Mouse (Mus musculus) layer of hippocampus, postnatal 36 days (tissue): ENCODE results near the gene Pomc. TPM values are rescaled to one million over a fixed set of nuclear protein-coding genes. Genes with fewer than 3 reads are reported as not detected.

Experiments
- DNase-seq, 2 experiments: peaks; one replicate each; pipeline ENCODE4 v3.0.0; 2022
- total RNA-seq, 2 experiments: library from RNA; stranded (reverse); gene quantifications; 2 replicates each; pipeline ENCODE4 v1.2.3; 2021

The Pomc gene
- total RNA-seq: 1 to 10 TPM; 1.5 to 1.9 TPM

- no peak for DNase-seq
Measured at GRCm38 (mm10) chr12:3954651-3955050, at the start of gene Pomc. Gene Pomc, plus strand, starts transcription at chr12:3954951.

DNA sequence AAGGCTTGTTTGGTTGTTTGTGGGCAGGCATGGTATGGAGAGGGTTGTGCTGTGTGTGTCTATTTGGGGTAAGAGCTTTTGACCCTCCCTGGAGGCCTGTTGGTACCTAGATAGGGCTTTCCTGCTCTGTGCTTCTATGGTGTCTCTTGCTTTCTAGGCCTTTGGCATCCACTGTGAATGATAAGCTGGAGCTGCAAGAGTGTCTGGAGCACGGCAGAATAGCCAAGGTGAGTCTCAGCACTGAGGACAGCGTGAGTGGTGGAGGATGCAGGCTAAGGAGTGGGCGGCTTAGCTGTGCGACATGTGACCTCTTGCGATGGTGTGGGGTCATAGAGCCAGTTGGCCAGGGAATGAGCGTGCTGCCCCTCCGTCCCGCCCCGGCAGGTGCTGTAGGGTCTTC is 49.3 kb upstream of the Pomc start:
- no peak for DNase-seq

DNA sequence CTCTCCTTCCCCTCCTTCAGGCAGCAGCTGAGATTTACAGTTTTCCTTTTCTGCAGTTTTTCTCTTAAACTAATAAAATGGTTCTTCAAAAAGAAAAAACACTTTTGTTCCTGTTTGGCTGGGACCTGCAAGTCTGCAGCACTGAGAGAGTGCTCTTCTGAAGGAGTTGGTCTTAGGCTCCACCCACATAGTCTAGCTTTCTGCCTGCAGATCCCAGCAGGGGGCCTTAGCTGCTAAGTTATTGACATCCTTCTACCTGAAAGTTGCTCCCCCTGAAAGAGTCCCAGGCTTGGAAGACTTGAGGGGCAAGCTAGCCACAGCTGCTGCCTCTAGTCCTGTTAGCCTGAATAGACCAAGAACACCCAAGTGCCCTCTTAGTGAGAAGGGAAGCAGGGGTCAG is 48.4 kb upstream of the Pomc start:
- no peak for DNase-seq

DNA sequence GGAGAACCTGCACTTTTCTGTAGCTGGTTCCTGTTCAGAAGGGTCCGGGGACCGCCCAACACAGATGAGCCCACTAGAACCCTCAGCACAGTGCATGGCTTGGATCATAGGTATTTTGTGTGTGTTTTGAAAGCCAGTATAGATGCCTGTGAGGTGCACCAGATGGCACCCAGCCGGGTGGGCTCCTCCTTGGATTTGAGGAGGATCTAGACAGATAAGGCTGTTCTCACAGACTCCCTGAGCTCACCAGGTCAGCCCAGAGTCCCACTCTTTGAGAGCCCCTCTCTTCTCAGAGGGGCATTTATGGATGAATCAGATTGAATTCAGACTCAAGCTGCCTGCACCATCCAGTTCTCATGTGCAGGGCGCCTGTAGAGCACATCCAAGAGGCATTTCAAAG is 47.7 kb upstream of the Pomc start:
- DNase-seq: no peak

DNA sequence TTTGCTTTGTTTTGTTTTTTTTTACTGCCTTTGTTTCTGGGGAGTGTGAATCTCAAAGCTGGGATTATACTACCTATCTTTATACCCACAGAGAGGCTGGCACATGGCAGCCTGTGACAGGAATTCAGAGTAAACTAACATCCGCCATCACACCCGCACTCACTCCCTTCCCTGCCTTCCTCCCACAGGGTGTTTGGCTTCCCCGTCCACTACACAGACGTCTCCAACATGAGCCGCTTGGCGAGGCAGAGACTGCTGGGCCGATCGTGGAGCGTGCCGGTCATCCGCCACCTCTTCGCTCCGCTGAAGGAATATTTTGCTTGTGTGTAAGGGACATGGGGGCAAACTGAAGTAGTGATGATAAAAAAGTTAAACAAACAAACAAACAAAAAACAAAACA is 47.3 kb upstream of the Pomc start:
- DNase-seq: no peak

- DNase-seq: no peak
Measured at GRCm38 (mm10) chr12:3910466-3911093, 44.2 kb upstream of the Pomc start.

DNA sequence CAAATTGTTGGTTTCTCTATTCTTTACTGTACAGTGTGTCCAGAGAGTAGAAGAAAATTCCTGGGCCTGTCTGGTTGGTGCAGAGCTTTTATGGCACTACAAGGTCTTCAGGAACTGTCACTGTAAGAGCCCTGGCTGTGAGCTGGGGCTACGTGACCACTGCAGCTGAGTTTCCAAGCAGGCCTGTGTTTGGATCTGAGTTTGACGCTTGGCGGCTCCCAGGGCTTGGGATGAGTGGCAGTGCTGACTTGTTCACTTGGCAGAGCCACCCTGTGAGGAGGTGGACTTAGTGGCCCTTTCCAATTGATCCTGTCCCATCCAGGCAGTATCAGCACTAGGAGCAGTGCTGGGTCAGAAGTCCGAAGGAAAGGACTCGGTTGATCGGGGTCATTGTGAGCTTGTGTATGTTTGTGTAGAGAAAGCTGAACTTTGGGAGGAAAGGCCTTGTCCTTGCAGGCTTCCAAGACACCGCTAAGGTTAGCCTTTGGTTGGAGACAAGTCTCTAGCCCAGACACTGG is 42.9 kb upstream of the Pomc start:
- no peak for DNase-seq

DNA sequence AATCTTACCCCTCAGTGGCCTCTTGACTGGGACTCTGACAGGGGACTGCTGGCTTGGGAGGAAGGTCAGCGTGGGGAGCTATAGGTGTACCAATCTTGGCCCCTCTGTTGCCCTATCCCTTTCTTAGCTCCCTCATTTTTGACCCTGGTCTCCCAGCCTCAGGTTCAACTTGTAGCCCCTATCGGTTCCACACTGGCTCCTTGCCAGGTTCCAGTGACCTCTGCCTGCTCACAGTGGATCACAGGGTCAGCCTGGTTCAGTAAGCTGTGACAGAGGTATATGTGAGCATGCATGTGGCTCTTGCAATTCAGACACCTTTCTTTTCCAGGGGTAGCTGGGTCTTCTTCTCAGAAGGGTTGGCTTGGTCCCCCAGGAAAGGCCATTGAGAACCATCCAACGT is 38.9 kb upstream of the Pomc start:
- no peak for DNase-seq

DNA sequence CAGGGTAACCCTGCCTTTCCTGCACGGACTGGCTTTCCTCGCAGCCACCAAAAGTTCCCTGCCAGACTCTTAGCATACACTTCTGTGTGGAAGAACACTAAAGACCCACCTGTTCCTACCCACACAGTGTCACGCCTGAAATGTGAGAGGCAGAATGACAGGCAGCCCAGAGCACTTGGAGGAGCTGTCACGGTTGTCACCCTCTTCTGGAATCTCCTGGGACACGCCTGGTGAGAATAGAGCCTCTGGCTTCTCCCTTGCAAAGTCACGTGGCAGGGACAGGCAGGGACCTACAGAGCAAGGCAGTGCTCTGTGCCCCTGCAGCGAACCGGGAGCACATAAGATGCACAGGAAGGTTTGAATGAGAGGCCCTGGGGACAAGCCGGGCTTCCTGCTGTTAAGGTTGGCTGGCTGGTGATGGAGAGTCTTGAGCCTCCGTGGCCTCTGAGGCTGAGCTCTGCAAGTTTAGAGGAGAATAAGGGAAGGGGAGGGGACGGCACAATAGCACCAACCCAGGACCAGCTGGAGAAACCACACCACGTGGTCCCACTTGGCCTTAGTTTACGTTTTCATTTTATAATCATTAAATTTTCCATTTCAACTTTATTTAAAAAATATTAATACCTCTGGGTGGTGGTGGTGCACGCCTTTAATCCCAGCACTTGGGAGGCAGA is 36.9 kb upstream of the Pomc start:
- DNase-seq: no peak

GRCm38 (mm10) chr12:3918577-3918976 is 36.2 kb upstream of the Pomc start:
- DNase-seq: no peak

DNA sequence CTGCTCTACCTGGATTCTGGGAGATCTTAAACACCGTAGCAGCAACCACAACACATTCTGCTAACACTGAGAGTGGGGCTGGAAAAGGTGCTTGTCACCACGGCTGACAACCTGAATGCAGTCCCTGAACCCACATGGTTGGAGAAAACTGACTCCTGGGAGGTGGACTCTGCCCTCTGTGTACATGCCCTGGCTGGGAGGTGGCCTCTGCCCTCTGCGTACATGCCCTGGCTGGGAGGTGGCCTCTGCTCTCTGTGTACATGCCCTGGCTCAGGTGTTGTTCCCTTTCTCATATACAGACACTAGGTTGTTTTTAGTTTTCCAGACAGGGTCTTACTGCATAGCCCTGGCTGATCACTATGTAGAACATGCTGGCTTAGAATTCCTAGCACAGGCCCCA is 35.3 kb upstream of the Pomc start:
- DNase-seq: no peak

DNA sequence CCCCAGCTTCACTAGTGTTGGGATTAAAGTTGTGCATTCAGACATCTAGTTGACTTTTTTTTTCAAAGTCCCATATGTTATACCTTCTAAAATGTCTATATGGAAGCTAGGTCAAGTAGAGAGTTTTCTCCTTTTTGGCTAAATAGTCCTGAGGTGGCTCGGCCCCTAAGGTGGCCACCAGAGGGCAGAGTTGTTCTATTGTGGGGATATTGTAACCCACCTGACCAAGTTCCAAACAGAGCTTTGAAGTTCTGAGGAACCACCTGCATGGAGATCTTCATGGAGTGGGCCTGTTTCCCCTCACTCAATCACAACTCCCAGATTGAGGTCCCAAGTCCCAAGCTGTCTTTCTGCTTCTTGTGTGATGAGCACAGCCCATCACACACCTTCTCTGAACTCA is 28.6 kb upstream of the Pomc start:
- DNase-seq: peak; percentile 37 to 64

- peak; percentile 31 to 45 for DNase-seq
Measured at GRCm38 (mm10) chr12:3928841-3929240, 25.9 kb upstream of the Pomc start.

DNA sequence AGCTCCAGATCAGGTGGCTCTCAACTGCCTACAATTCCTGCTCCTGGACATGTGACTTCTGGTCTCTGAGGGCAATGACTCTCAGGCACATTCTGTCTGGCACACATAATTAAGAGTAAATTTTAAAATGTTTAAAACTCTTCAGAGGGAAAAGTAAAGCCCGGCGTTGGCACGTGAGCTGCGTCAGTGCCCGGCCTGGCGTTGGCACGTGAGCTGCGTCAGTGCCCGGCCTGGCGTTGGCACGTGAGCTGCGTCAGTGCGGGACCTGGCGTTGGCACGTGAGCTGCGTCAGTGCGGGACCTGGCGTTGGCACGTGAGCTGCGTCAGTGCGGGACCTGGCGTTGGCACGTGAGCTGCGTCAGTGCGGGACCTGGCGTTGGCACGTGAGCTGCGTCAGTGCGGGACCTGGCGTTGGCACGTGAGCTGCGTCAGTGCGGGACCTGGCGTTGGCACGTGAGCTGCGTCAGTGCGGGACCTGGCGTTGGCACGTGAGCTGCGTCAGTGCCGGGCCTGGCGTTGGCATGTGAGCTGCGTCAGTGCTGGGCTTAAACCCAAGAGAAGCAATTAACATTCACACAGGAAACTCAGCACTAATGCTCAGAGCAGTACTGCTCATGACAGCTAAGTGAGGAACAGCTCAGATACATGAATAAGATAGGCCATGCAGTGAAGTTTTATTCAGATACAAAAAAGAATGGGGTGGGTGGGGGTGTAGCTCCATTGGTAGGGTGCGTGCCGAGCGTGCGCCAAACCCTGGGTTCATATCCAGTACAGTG is 24.5 kb upstream of the Pomc start:
- peak; percentile 49 to 63 for DNase-seq

GRCm38 (mm10) chr12:3942026-3942425 is 12.7 kb upstream of the Pomc start:
- no peak for DNase-seq

DNA sequence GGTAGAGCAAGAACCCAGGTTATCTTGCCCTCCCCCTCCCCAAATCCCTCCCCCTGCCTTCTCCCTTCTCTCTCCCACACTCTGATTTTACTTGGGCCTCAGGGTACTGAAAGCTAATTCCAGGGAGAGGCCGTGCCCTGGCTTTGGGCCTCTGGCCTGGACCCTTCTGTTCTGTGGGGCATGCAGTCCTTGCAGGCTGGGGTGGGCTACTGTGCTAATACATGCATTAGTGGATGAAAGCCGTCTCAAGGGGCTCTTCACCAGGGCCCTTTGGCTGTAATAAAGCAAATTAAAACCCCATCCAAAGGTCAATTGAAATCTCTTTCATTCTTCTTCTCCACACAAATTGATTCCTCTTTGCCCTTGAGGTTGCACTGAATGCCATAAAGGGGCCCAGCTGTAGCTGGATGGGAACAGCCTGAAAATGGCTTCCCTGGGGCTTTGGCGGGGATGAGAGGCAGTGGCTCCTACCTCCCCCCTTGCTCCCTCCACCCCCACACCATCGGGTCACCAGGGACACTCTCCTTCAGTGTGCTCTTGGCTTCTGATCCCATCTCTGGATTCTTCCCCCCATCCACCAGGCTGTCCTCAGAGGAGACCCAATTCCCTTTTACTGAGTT is 10.2 kb upstream of the Pomc start:
- DNase-seq: no peak

GRCm38 (mm10) chr12:3947503-3947902 is 7.2 kb upstream of the Pomc start:
- no peak for DNase-seq

GRCm38 (mm10) chr12:3955371-3955770 is 620 bp downstream of the Pomc start:
- no peak for DNase-seq

GRCm38 (mm10) chr12:3956351-3956750 is 1.6 kb downstream of the Pomc start:
- no peak for DNase-seq

GRCm38 (mm10) chr12:3959791-3960543 is 5.2 kb downstream of the Pomc start:
- DNase-seq: peak; percentile 86

GRCm38 (mm10) chr12:3960553-3960952 is 5.8 kb downstream of the Pomc start:
- DNase-seq: no peak

- no peak for DNase-seq
Measured at GRCm38 (mm10) chr12:3967196-3967595, 12.4 kb downstream of the Pomc start.
